8 mouse cellular contexts compared by ENCODE assay signal in the genomic region with DNA sequence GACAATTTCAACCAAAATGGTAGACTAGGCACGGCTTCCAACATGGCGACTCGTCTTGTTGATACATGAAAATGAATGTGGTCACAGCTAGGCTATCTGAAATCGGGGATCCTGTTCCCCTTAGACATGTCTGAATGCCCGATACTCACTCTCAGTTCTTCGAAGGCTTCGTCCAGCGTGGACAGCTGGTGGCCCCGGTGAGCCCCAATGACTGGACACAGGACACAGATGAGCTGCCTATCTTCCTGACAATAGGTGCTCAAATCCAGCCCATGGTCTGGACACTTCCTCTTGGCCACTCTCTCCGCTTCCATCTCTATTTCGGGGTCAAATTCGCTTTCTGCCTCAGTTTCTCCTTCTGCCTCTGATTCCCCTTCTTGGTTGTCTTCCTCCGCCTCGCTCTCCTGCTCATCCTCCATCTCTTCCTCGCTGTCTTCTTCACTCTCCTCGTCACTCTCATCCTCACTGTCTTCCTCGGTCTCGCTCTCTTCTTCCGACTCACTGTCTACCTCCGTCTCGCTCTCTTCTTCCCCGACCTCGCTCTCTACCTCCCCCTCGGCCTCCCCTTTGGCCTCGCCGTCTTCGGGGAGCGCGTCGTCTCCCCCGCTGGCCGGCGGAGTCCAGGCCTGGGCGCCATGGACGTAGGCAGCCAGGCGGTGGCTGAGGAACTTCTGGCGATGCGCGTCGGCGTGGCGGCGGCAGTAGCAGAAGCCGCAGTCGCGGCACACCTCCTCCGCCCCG. TPM values are rescaled to one million over a fixed set of nuclear protein-coding genes. Genes with fewer than 3 reads are reported as not detected.
DNase-seq lines count a peak whose midpoint lies in the region; ATAC-seq and TF ChIP-seq lines count a peak whose summit lies in the region.

No protein-coding gene starts in this region.

- TF ChIP-seq CTCF in left cerebral cortex, adult 2 months (IDR thresholded peaks at IDR 0.05): no peak; the same call in 1 of the 2 replicates

- peaks cover 26% of the 10 kb centered on the region for H3K4me1 ChIP-seq in hindbrain, embryonic 10.5 days (replicated peaks)
- peaks cover 27% of the 10 kb centered on the region for H3K4me1 ChIP-seq in midbrain, embryonic 13.5 days (replicated peaks)

- H3K4me3 ChIP-seq in left cerebral cortex, adult 2 months: peak overlapping the region; percentile 74
- H3K4me3 ChIP-seq in hindbrain, embryonic 10.5 days: peak overlapping the region; percentile 71
- H3K4me3 ChIP-seq in midbrain, embryonic 13.5 days (replicated peaks): peak overlapping the region; percentile 73

- peak overlapping the region; percentile 77 for H3K4me2 ChIP-seq in midbrain, embryonic 13.5 days (replicated peaks)

- DNase-seq in left cerebral cortex, adult 2 months (ENCODE audit: extremely low spot score in 1 of 2, low spot score in 2 of 2): no peak
- no peak for DNase-seq in left cerebral cortex, postnatal 4 days
- peak; percentile 12 to 28 for DNase-seq in cerebellum, postnatal 14 days
- no peak for DNase-seq in hindbrain, embryonic 10.5 days (ENCODE audit: low spot score)
- DNase-seq in T-cell, adult 2 months (ENCODE audit: low spot score): no peak
- DNase-seq in adrenal gland, adult 8-10 months: no peak
- DNase-seq in right cerebral cortex, postnatal 25 days: no peak

- no peaks in the 10 kb centered on the region for H3K27me3 ChIP-seq in hindbrain, embryonic 10.5 days (ENCODE audit: insufficient read depth, poor library complexity, severe bottlenecking)
- peaks cover 3% of the 10 kb centered on the region; the same call in 1 of the 2 replicates for H3K27me3 ChIP-seq in midbrain, embryonic 13.5 days

- intact Hi-C loops in left cerebral cortex, adult 2 months (cut with DNase I): loop anchor here (2.0 to 5.0 kb wide), 2 partner anchors 51 to 98 kb away; no protein-coding TSS in a partner anchor
- intact Hi-C loops in left cerebral cortex, postnatal 4 days (cut with DNase I): loop anchor here (2.0 kb wide), 1 partner anchor 49 kb away; no protein-coding TSS in a partner anchor

- H3K27ac ChIP-seq in left cerebral cortex, adult 2 months: peak overlapping the region; percentile 85
- H3K27ac ChIP-seq in hindbrain, embryonic 10.5 days: peak overlapping the region; percentile 96
- peak overlapping the region; percentile 95 for H3K27ac ChIP-seq in midbrain, embryonic 13.5 days

- peak overlapping the region; percentile 86 for H3K9ac ChIP-seq in midbrain, embryonic 13.5 days (replicated peaks)

- peaks cover 9% of the 10 kb centered on the region; the same call in 1 of the 2 replicates for H3K36me3 ChIP-seq in hindbrain, embryonic 10.5 days
- no peaks in the 10 kb centered on the region for H3K36me3 ChIP-seq in midbrain, embryonic 13.5 days

- 38% methylated on average over 48 of the region's 48 CpGs for WGBS in hindbrain, embryonic 10.5 days
- WGBS in midbrain, embryonic 13.5 days: 39% methylated on average over 48 of the region's 48 CpGs

- no peak for ATAC-seq in midbrain, embryonic 13.5 days

- H3K9me3 ChIP-seq in hindbrain, embryonic 10.5 days: no peaks in the 10 kb centered on the region
- no peaks in the 10 kb centered on the region for H3K9me3 ChIP-seq in midbrain, embryonic 13.5 days

RNA-seq across cellular contexts. Expression of gene Trim44, which starts 7.6 kb away (rescaled TPM):
- 100 to 1,000 TPM; 182 to 183 TPM for total RNA-seq in left cerebral cortex, adult 2 months (2021)
- 100 to 1,000 TPM; 166 to 167 TPM for total RNA-seq in left cerebral cortex, postnatal 4 days (2021)
- 23.7 and 25.3 TPM in 2 replicates for polyA plus RNA-seq in hindbrain, embryonic 10.5 days (2016; fragmentation: Nextera tagmentation; extraction: Ambion mirVana)
- polyA plus RNA-seq in midbrain, embryonic 13.5 days (2015; fragmentation: Nextera tagmentation; extraction: Ambion mirVana): 45.6 and 49.7 TPM in 2 replicates
- 10 to 100 TPM; 71.9 to 85.6 (median 76.8) TPM for total RNA-seq in adrenal gland, adult 8-10 months (2022)

RNA-seq across cellular contexts. Expression of gene Fjx1, which starts 52.3 kb away (rescaled TPM):
- total RNA-seq in left cerebral cortex, adult 2 months (2021): 10 to 100 TPM; 57.3 to 62.8 TPM
- 10 to 100 TPM; 65.1 to 65.3 TPM for total RNA-seq in left cerebral cortex, postnatal 4 days (2021)
- 17.4 and 25.0 TPM in 2 replicates for polyA plus RNA-seq in hindbrain, embryonic 10.5 days (2016; fragmentation: Nextera tagmentation; extraction: Ambion mirVana)
- polyA plus RNA-seq in midbrain, embryonic 13.5 days (2015; fragmentation: Nextera tagmentation; extraction: Ambion mirVana): 25.2 and 36.7 TPM in 2 replicates
- total RNA-seq in adrenal gland, adult 8-10 months (2022): under 1 TPM; 0.40 to 0.65 (median 0.55) TPM

Comparison
In these comparisons a context has a peak if more than half of its experiments do, and no peak if none do; other contexts are left out.
1. DNase-seq: peak in cerebellum, postnatal 14 days (2 of 2); none in left cerebral cortex, adult 2 months (0 of 2), left cerebral cortex, postnatal 4 days (single experiment), hindbrain, embryonic 10.5 days (single experiment), T-cell, adult 2 months (single experiment), adrenal gland, adult 8-10 months (single experiment) and right cerebral cortex, postnatal 25 days (single experiment).
2. RNA of gene Fjx1, which starts 52.3 kb away (total RNA-seq): 65.1 to 65.3 TPM in left cerebral cortex, postnatal 4 days and 57.3 to 62.8 TPM in left cerebral cortex, adult 2 months; 0.40 to 0.65 TPM in adrenal gland, adult 8-10 months; every median in the first group is over 10 times any median in the second.
3. Peak in every context shown above with its lines, with median percentiles within 50 percentile points of each other: H3K27ac ChIP-seq and H3K4me3 ChIP-seq.